Mouse (Mus musculus): ENCODE measurements around the gene Mlh3.

Gene Mlh3

GRCm38 (mm10) chr12:85233376-85234358 is 36.7 kb downstream of the Mlh3 start:
- in situ Hi-C loops (cut with MboI; ENCODE audit: low sequenced_read_pairs): no loop called here

- in situ Hi-C loops (cut with MboI; ENCODE audit: low sequenced_read_pairs): no loop called here
Measured at GRCm38 (mm10) chr12:85227876-85228599, 42.4 kb downstream of the Mlh3 start.

- in situ Hi-C loops (cut with MboI; ENCODE audit: low sequenced_read_pairs): no loop called here
Measured at GRCm38 (mm10) chr12:85227227-85227626, 43.2 kb downstream of the Mlh3 start.

- in situ Hi-C loops (cut with MboI; ENCODE audit: low sequenced_read_pairs): no loop called here
Measured at GRCm38 (mm10) chr12:85219905-85220290, 50.5 kb downstream of the Mlh3 start.

- in situ Hi-C loops (cut with MboI; ENCODE audit: low sequenced_read_pairs): no loop called here
Measured at GRCm38 (mm10) chr12:85219236-85219904, 51.0 kb downstream of the Mlh3 start, which contains the start of gene Eif2b2. Gene Eif2b2 (plus strand): TSS chr12:85219481.

GRCm38 (mm10) chr12:85217733-85218310 is 52.6 kb downstream of the Mlh3 start:
- in situ Hi-C loops (cut with MboI; ENCODE audit: low sequenced_read_pairs): no loop called here

- in situ Hi-C loops (cut with MboI; ENCODE audit: low sequenced_read_pairs): no loop called here
Measured at GRCm38 (mm10) chr12:85215031-85215430, 55.4 kb downstream of the Mlh3 start.

GRCm38 (mm10) chr12:85208687-85209199 is 61.7 kb downstream of the Mlh3 start:
- in situ Hi-C loops (cut with MboI; ENCODE audit: low sequenced_read_pairs): no loop called here

- in situ Hi-C loops (cut with MboI; ENCODE audit: low sequenced_read_pairs): no loop called here
Measured at GRCm38 (mm10) chr12:85205425-85205824, 65.0 kb downstream of the Mlh3 start.

GRCm38 (mm10) chr12:85204105-85204504 is 66.3 kb downstream of the Mlh3 start:
- in situ Hi-C loops (cut with MboI; ENCODE audit: low sequenced_read_pairs): no loop called here

GRCm38 (mm10) chr12:85203699-85204098 is 66.7 kb downstream of the Mlh3 start:
- in situ Hi-C loops (cut with MboI; ENCODE audit: low sequenced_read_pairs): no loop called here

GRCm38 (mm10) chr12:85202191-85202590 is 68.2 kb downstream of the Mlh3 start:
- in situ Hi-C loops (cut with MboI; ENCODE audit: low sequenced_read_pairs): no loop called here

GRCm38 (mm10) chr12:85201830-85202147 is 68.6 kb downstream of the Mlh3 start:
- in situ Hi-C loops (cut with MboI; ENCODE audit: low sequenced_read_pairs): no loop called here

GRCm38 (mm10) chr12:85200929-85201829 is 69.2 kb downstream of the Mlh3 start:
- in situ Hi-C loops (cut with MboI; ENCODE audit: low sequenced_read_pairs): no loop called here

GRCm38 (mm10) chr12:85199954-85200353 is 70.4 kb downstream of the Mlh3 start:
- in situ Hi-C loops (cut with MboI; ENCODE audit: low sequenced_read_pairs): no loop called here

GRCm38 (mm10) chr12:85197936-85198335 is 72.5 kb downstream of the Mlh3 start:
- in situ Hi-C loops (cut with MboI; ENCODE audit: low sequenced_read_pairs): no loop called here

GRCm38 (mm10) chr12:85197371-85197770 is 73.0 kb downstream of the Mlh3 start:
- in situ Hi-C loops (cut with MboI; ENCODE audit: low sequenced_read_pairs): no loop called here

GRCm38 (mm10) chr12:85196191-85196590 is 74.2 kb downstream of the Mlh3 start:
- in situ Hi-C loops (cut with MboI; ENCODE audit: low sequenced_read_pairs): no loop called here

- in situ Hi-C loops (cut with MboI; ENCODE audit: low sequenced_read_pairs): no loop called here
Measured at GRCm38 (mm10) chr12:85195086-85195485, 75.3 kb downstream of the Mlh3 start.

- in situ Hi-C loops (cut with MboI; ENCODE audit: low sequenced_read_pairs): no loop called here
Measured at GRCm38 (mm10) chr12:85194623-85195018, 75.8 kb downstream of the Mlh3 start.
